Mouse (Mus musculus): ENCODE results near the gene Gtf2h3.

Gtf2h3 gene

DNA sequence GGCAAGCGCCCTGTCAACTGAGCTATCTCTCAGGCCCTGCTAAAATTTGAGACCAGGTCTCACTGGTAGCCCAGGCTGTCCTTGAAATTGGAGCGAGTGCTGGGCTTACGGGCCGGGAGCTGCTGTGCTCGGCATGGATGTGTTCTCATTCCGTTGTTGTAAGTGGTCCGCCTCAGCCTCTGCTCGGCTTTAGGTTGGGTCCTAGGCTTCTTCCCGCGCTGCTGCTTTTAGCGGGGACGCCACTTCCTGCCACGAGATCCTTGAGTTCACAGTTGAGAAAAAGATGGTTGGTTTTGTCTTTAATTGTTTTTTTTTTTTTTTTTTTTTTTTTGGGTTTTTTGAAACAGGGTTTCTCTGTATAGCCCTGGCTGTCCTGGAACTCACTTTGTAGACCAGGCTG is 58.9 kb downstream of the Gtf2h3 start:
- DNase-seq = no peak
